Mouse (Mus musculus): ENCODE data around the gene Hps4. TPM values are rescaled to one million over a fixed set of nuclear protein-coding genes. Genes with fewer than 3 reads are reported as not detected.
A peak's percentile ranks its signal among the peaks of the same experiment; 100 is the strongest.

The Hps4 gene
- polyA plus RNA-seq, 2 experiments, result 28.0 to 52.5 TPM

- Histone ChIP-seq H3K4me2 (replicated peaks; ENCODE audit: low read depth, low read length, severe bottlenecking) (no peak overlapping the region), H3K9ac (ENCODE audit: low read depth, low read length, severe bottlenecking) (no peak overlapping the region), H3K9me3 (ENCODE audit: control insufficient read depth, low read length) (no peaks in the 10 kb centered on the region), H3K27ac (replicated peaks; ENCODE audit: low read depth, low read length) (no peak overlapping the region), H3K4me1 (ENCODE audit: control insufficient read depth, insufficient read depth, low read length) (peaks cover 7% of the 10 kb centered on the region), H3K27me3 (ENCODE audit: control insufficient read depth, insufficient read depth, low read length) (no peaks in the 10 kb centered on the region; the same call in 1 of the 2 replicates), H3K36me3 (ENCODE audit: control insufficient read depth, insufficient read depth, low read length) (peaks cover 15% of the 10 kb centered on the region; the same call in 1 of the 2 replicates), H3K4me3 (replicated peaks; ENCODE audit: low read length) (no peak overlapping the region)
- no peak for TF ChIP-seq POLR2A (IDR thresholded peaks at IDR 0.05; ENCODE audit: borderline replicate concordance, extremely low read depth, insufficient read depth, insufficient read length)
- 74% methylated on average over 27 of the region's 27 CpGs for WGBS
- no peak for DNase-seq (ENCODE audit: low spot score)
- no peak for ATAC-seq (ENCODE audit: low FRiP score, low read depth)
Measured at GRCm38 (mm10) chr5:112391676-112392323, 48.9 kb downstream of the Hps4 start.

DNA sequence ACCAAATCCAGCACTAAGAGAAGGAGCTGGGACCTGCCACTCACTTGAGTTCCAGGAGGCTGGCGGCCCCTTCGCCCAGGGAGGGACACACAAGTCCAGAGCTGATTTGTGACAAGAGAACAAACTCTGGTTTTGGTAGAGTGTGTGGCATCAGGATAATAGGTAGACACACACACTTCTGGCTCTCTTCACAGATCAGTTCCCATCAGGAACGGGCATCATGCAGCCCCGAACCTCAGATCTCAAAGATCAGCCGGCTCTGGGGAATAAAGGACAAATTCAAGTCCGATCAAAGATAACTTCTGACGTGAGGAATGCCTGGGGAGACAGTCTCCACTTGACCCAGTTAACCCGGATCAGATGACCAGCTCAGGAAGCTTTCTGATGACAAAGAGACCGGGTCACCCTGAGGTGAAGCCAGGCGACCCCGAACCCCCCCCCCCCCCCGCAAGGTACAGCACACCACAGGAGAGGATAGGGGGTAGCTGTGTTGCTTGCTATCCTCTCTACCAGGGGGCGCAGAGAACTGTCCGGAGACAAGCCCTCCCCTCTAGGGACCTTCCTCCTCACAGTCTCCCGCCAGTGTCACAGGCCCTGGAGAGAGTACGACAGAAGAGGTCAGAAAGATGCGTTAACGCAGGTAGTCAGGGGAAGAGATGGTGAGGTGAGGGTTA is 51.0 kb downstream of the Hps4 start:
- Histone ChIP-seq H3K27me3 (ENCODE audit: control insufficient read depth, insufficient read depth, low read length) (no peaks in the 10 kb centered on the region; the same call in 1 of the 2 replicates), H3K9ac (ENCODE audit: low read depth, low read length, severe bottlenecking) (peak overlapping the region; percentile 68), H3K4me2 (replicated peaks; ENCODE audit: low read depth, low read length, severe bottlenecking) (peak overlapping the region; percentile 68), H3K4me3 (replicated peaks; ENCODE audit: low read length) (peak overlapping the region; percentile 57), H3K36me3 (ENCODE audit: control insufficient read depth, insufficient read depth, low read length) (peaks cover 15% of the 10 kb centered on the region; the same call in 1 of the 2 replicates), H3K4me1 (ENCODE audit: control insufficient read depth, insufficient read depth, low read length) (peaks cover 7% of the 10 kb centered on the region), H3K9me3 (ENCODE audit: control insufficient read depth, low read length) (no peaks in the 10 kb centered on the region), H3K27ac (replicated peaks; ENCODE audit: low read depth, low read length) (no peak overlapping the region)
- ATAC-seq (ENCODE audit: low FRiP score, low read depth) (no peak), DNase-seq (ENCODE audit: low spot score) (no peak)
- TF ChIP-seq POLR2A (IDR thresholded peaks at IDR 0.05; ENCODE audit: borderline replicate concordance, extremely low read depth, insufficient read depth, insufficient read length), result no peak
- WGBS, result 10% methylated on average over 18 of the region's 18 CpGs

DNA sequence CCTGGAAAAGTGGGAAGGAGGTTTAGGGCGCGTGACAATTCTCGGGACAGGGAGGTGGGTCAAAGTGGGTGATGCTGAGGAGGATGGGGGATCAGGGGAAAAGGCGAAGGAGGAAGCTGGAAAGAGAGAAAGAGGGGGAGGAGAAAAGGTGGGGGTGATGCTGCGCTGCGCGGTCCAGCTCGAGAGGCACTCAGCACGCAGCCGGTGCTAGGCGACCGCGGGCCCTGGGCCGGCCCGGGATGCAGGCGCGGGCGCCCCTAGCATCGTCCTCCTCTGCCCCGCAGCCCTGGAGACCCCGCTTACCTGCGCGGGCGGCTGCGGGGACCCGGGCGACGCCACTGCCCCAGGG is 51.5 kb downstream of the Hps4 start:
- no peak for TF ChIP-seq POLR2A (IDR thresholded peaks at IDR 0.05; ENCODE audit: borderline replicate concordance, extremely low read depth, insufficient read depth, insufficient read length)
- no peak for DNase-seq (ENCODE audit: low spot score)
- H3K4me2 ChIP-seq (replicated peaks; ENCODE audit: low read depth, low read length, severe bottlenecking), result peak overlapping the region; percentile 68
- peak overlapping the region; percentile 68 for H3K9ac ChIP-seq (ENCODE audit: low read depth, low read length, severe bottlenecking)
- peaks cover 15% of the 10 kb centered on the region; the same call in 1 of the 2 replicates for H3K36me3 ChIP-seq (ENCODE audit: control insufficient read depth, insufficient read depth, low read length)
- H3K4me3 ChIP-seq (replicated peaks; ENCODE audit: low read length), result peak overlapping the region; percentile 57
- no peaks in the 10 kb centered on the region for H3K9me3 ChIP-seq (ENCODE audit: control insufficient read depth, low read length)
- no peaks in the 10 kb centered on the region; the same call in 1 of the 2 replicates for H3K27me3 ChIP-seq (ENCODE audit: control insufficient read depth, insufficient read depth, low read length)
- H3K27ac ChIP-seq (replicated peaks; ENCODE audit: low read depth, low read length), result no peak overlapping the region
- peaks cover 7% of the 10 kb centered on the region for H3K4me1 ChIP-seq (ENCODE audit: control insufficient read depth, insufficient read depth, low read length)
- WGBS, result 0% methylated on average over 22 of the region's 28 CpGs
- ATAC-seq (ENCODE audit: low FRiP score, low read depth), result peak; percentile 66

DNA sequence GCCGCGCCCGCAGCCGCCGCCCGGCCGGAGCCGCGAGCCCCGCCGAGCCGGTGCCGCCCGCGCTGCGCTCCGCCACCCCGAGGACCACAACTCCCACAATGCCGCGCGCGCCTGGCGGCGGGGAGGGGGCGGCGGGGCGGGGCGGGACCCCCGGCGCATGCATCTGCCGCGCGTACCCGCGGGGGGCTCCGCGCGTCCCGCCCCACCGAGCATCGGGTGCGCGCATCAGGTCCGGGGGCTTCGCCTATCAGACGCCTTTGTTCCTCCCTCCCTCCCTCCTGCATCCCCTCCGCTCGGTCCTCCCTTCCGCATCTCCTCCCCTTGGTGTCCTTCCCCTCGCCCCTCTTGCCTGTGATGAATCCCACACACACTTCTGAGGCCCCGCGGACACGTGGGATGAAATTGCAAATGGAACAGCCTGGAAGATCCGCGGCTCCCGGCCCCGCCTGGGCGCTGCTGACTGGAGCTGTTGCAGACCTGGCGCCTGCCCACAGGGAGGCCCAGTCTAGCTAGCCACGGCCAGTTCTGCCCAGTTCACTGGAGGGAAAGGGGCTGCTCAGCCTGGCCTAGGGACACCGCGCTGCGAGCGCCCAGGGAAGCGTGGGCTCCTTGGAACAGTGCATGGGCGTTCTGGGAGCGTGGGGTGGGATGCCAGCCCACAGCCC is 52.0 kb downstream of the Hps4 start, which contains the start of gene Asphd2:
Asphd2 (minus strand) TSS at position 88 of the 665 bp plus-strand sequence.
- Histone ChIP-seq H3K27ac (replicated peaks; ENCODE audit: low read depth, low read length) (peak within 1 kb of the TSS; percentile 61), H3K4me3 (replicated peaks; ENCODE audit: low read length) (peak within 1 kb of the TSS; percentile 57), H3K9me3 (ENCODE audit: control insufficient read depth, low read length) (no peaks in the 10 kb centered on the region), H3K4me1 (ENCODE audit: control insufficient read depth, insufficient read depth, low read length) (peaks cover 7% of the 10 kb centered on the region), H3K36me3 (ENCODE audit: control insufficient read depth, insufficient read depth, low read length) (peaks cover 14% of the 10 kb centered on the region; the same call in 1 of the 2 replicates), H3K4me2 (replicated peaks; ENCODE audit: low read depth, low read length, severe bottlenecking) (peak within 1 kb of the TSS; percentile 68), H3K27me3 (ENCODE audit: control insufficient read depth, insufficient read depth, low read length) (no peaks in the 10 kb centered on the region; the same call in 1 of the 2 replicates), H3K9ac (ENCODE audit: low read depth, low read length, severe bottlenecking) (peak within 1 kb of the TSS; percentile 68)
- WGBS, result 4% methylated on average over 29 of the region's 67 CpGs
- DNase-seq (ENCODE audit: low spot score) (peak; percentile 76), ATAC-seq (ENCODE audit: low FRiP score, low read depth) (peak; percentile 89)
- TF ChIP-seq POLR2A (IDR thresholded peaks at IDR 0.05; ENCODE audit: borderline replicate concordance, extremely low read depth, insufficient read depth, insufficient read length), result 0 out of 2 replicates have a peak, but pooled peaks have one; percentile 8

GRCm38 (mm10) chr5:112396066-112396465 is 53.2 kb downstream of the Hps4 start:
- Histone ChIP-seq H3K27ac (replicated peaks; ENCODE audit: low read depth, low read length) (no peak overlapping the region), H3K9me3 (ENCODE audit: control insufficient read depth, low read length) (no peaks in the 10 kb centered on the region), H3K36me3 (ENCODE audit: control insufficient read depth, insufficient read depth, low read length) (peaks cover 6% of the 10 kb centered on the region; the same call in 1 of the 2 replicates), H3K4me2 (replicated peaks; ENCODE audit: low read depth, low read length, severe bottlenecking) (no peak overlapping the region), H3K9ac (ENCODE audit: low read depth, low read length, severe bottlenecking) (no peak overlapping the region), H3K27me3 (ENCODE audit: control insufficient read depth, insufficient read depth, low read length) (no peaks in the 10 kb centered on the region; the same call in 1 of the 2 replicates), H3K4me1 (ENCODE audit: control insufficient read depth, insufficient read depth, low read length) (peaks cover 7% of the 10 kb centered on the region), H3K4me3 (replicated peaks; ENCODE audit: low read length) (no peak overlapping the region)
- TF ChIP-seq POLR2A (IDR thresholded peaks at IDR 0.05; ENCODE audit: borderline replicate concordance, extremely low read depth, insufficient read depth, insufficient read length), result no peak
- ATAC-seq (ENCODE audit: low FRiP score, low read depth) (no peak), DNase-seq (ENCODE audit: low spot score) (no peak)
- 43% methylated on average over 18 of the region's 18 CpGs for WGBS

Measured in limb, embryonic 14.5 days (tissue).